In the genomic region with DNA sequence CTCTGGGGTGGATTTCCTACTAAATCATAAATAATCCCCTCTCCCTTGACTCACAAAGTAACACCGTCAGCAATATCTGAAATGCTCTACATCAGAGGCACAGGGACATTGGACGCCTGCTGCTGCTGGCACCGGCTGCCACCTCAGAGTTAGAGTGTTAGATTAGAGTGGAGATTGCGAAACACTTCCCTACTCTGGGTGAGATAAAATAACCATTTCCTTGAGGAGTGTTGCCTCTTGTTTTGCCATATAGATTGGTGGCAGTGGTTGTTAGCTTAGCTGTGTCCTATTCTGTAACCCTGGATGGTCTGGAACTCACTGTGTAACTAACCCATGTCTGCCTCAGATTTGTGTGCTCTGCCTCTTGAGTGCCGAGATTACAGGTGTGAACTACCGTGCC, we compare ENCODE assay signal across 26 mouse cellular contexts. TPM values are rescaled to one million over a fixed set of nuclear protein-coding genes. Genes with fewer than 3 reads are reported as not detected.
DNase-seq lines count a peak whose midpoint lies in the region; ATAC-seq and TF ChIP-seq lines count a peak whose summit lies in the region.
"Had no signal": no experiment of that assay in that cellular context is flagged by ENCODE, and none has a peak within 500 bp of the region (broad histone marks: within the 10 kb centered on the region; RNA-seq: fewer than 3 reads in every experiment).

No protein-coding gene starts in this region.

- H3K4me1 ChIP-seq in heart, embryonic 12.5 days (replicated peaks): peaks cover 64% of the 10 kb centered on the region
- peaks cover 18% of the 10 kb centered on the region for H3K4me1 ChIP-seq in intestine, embryonic 16.5 days (ENCODE audit: control insufficient read depth, insufficient read depth, low read length)

- 53% methylated on average over 6 of the region's 6 CpGs for WGBS in heart, embryonic 12.5 days
- 61% methylated on average over 6 of the region's 6 CpGs for WGBS in intestine, embryonic 16.5 days

- no peaks in the 10 kb centered on the region for H3K27me3 ChIP-seq in heart, embryonic 12.5 days (replicated peaks)
- H3K27me3 ChIP-seq in C2C12 (ENCODE audit: control insufficient read depth, insufficient read depth, insufficient read length): no peaks in the 10 kb centered on the region
- no peaks in the 10 kb centered on the region for H3K27me3 ChIP-seq in intestine, embryonic 16.5 days (replicated peaks; ENCODE audit: control insufficient read depth, insufficient read depth, low read length)
- H3K27me3 ChIP-seq: CH12.LX; forebrain, embryonic 13.5 days; hindbrain, embryonic 12.5 days; limb, embryonic 13.5 days; liver, embryonic 13.5 days; midbrain, embryonic 12.5 days; neural tube, embryonic 13.5 days had no signal

- H3K27ac ChIP-seq in heart, embryonic 12.5 days (ENCODE audit: poor library complexity, severe bottlenecking): 0 out of 2 replicates have a peak overlapping the region, but pooled peaks have one; percentile 4
- no peak overlapping the region for H3K27ac ChIP-seq in intestine, embryonic 16.5 days (ENCODE audit: low read length)
- H3K27ac ChIP-seq: embryonic facial prominence, embryonic 10.5 days; forebrain, embryonic 13.5 days; hindbrain, embryonic 12.5 days; limb, embryonic 13.5 days; liver, embryonic 13.5 days; macrophage; midbrain, embryonic 12.5 days; neural tube, embryonic 13.5 days had no signal

- no peak for TF ChIP-seq CTCF in C2C12 (IDR thresholded peaks at IDR 0.05; ENCODE audit: control insufficient read depth, insufficient read depth, insufficient read length)

- peaks cover 46% of the 10 kb centered on the region for H3K36me3 ChIP-seq in heart, embryonic 12.5 days
- no peaks in the 10 kb centered on the region for H3K36me3 ChIP-seq in C2C12 (ENCODE audit: control insufficient read depth, insufficient read depth)
- H3K36me3 ChIP-seq in intestine, embryonic 16.5 days (ENCODE audit: control insufficient read depth, insufficient read depth, low read length): peaks cover 3% of the 10 kb centered on the region; the same call in 1 of the 2 replicates

- no peak for DNase-seq in heart, postnatal 4 days
- DNase-seq in gastrocnemius, postnatal 25 days: no peak
- no peak for DNase-seq in layer of hippocampus, postnatal 14 days (ENCODE audit: low spot score in 2 of 2)
- DNase-seq in gastrocnemius, postnatal 14 days: no peak
- DNase-seq: cerebellum, adult 2 months; cerebellum, postnatal 36 days; gastrocnemius, postnatal 36 days; kidney, postnatal 36 days; layer of hippocampus, adult 9-11 months; liver, embryonic 13.5 days; thymus, adult 18-20 months had no signal

- no peaks in the 10 kb centered on the region for H3K9me3 ChIP-seq in heart, embryonic 12.5 days (replicated peaks)
- no peaks in the 10 kb centered on the region for H3K9me3 ChIP-seq in intestine, embryonic 16.5 days (ENCODE audit: control insufficient read depth, low read length)
- H3K9me3 ChIP-seq: embryonic facial prominence, embryonic 10.5 days; forebrain, embryonic 13.5 days; hindbrain, embryonic 12.5 days; limb, embryonic 13.5 days; liver, embryonic 13.5 days; midbrain, embryonic 12.5 days; neural tube, embryonic 13.5 days had no signal

- no peaks in the 10 kb centered on the region for H3K79me2 ChIP-seq in C2C12 (ENCODE audit: control insufficient read depth, insufficient read depth)

- H3ac ChIP-seq in C2C12 (ENCODE audit: control insufficient read depth, insufficient read length, low read depth): no peak overlapping the region

- no peaks in the 10 kb centered on the region for H3K79me3 ChIP-seq in C2C12 (ENCODE audit: low read depth)

- H3K4me2 ChIP-seq in heart, embryonic 12.5 days: no peak overlapping the region
- no peak overlapping the region for H3K4me2 ChIP-seq in intestine, embryonic 16.5 days (ENCODE audit: low read depth, low read length)
- H3K4me2 ChIP-seq: forebrain, embryonic 13.5 days; hindbrain, embryonic 12.5 days; limb, embryonic 13.5 days; liver, embryonic 13.5 days; midbrain, embryonic 12.5 days; neural tube, embryonic 13.5 days had no signal

- H3K4me3 ChIP-seq in heart, embryonic 12.5 days: no peak overlapping the region
- H3K4me3 ChIP-seq in C2C12 (ENCODE audit: insufficient read depth, poor library complexity, severe bottlenecking): no peak overlapping the region
- H3K4me3 ChIP-seq in intestine, embryonic 16.5 days (ENCODE audit: low read length): no peak overlapping the region
- H3K4me3 ChIP-seq: embryonic facial prominence, embryonic 10.5 days; forebrain, embryonic 13.5 days; hindbrain, embryonic 12.5 days; limb, embryonic 13.5 days; liver, embryonic 13.5 days; midbrain, embryonic 12.5 days; neural tube, embryonic 13.5 days had no signal

- ATAC-seq in heart, embryonic 12.5 days (ENCODE audit: insufficient number of reproducible peaks, low FRiP score): no peak
- ATAC-seq in intestine, embryonic 16.5 days: peak; percentile 67
- ATAC-seq in megakaryocyte, adult 5-6 weeks (ENCODE audit: poor library complexity, severe bottlenecking): peak; percentile 18; the same call in 1 of the 2 replicates
- ATAC-seq: forebrain, embryonic 13.5 days had no signal

- no peak overlapping the region for H3K9ac ChIP-seq in heart, embryonic 12.5 days
- H3K9ac ChIP-seq in intestine, embryonic 16.5 days (ENCODE audit: low read depth, low read length): no peak overlapping the region
- H3K9ac ChIP-seq: forebrain, embryonic 13.5 days; hindbrain, embryonic 12.5 days; limb, embryonic 13.5 days; liver, embryonic 13.5 days; midbrain, embryonic 12.5 days; neural tube, embryonic 13.5 days had no signal

- intact Hi-C loops in gastrocnemius, postnatal 14 days (cut with DNase I; ENCODE audit: low total_unique reads): no loop called here

TF ChIP-seq in C2C12, 6 proteins besides CTCF, POLR2A, EP300 and RAD21:
- TF ChIP-seq MYOG (IDR thresholded peaks at IDR 0.05; ENCODE audit: control insufficient read depth, extremely low read depth, insufficient read length) (no peak), CEBPB (IDR thresholded peaks at IDR 0.05; ENCODE audit: low read depth) (peak; percentile 70)

RNA-seq across cellular contexts. Expression of a gene that starts 22.7 kb away (rescaled TPM):
- polyA plus RNA-seq in heart, embryonic 12.5 days (2016; fragmentation: Nextera tagmentation; extraction: Ambion mirVana): 0.20 TPM in 1 of 2 replicates, not detected in the other
- total RNA-seq in heart, postnatal 4 days (2021): 10 to 100 TPM; 13.0 to 16.1 TPM
- not detected for polyA plus RNA-seq in C2C12 (2012; fragmentation: generic; extraction: Trizol)
- 1.7 TPM in 2 replicates for polyA plus RNA-seq in intestine, embryonic 16.5 days (2015; fragmentation: Nextera tagmentation; extraction: Ambion mirVana)
- total RNA-seq in megakaryocyte, adult 5-6 weeks (2015): not detected in 2 replicates
- not detected in 2 replicates for total RNA-seq in megakaryocyte, adult 5-6 weeks (2017)
- total RNA-seq in gastrocnemius, postnatal 25 days (2021): 10 to 100 TPM; 19.2 to 23.5 TPM
- under 1 TPM in 1 of 2 experiments, not detected in 1; 0.23 TPM for total RNA-seq in layer of hippocampus, postnatal 14 days (2021)
- total RNA-seq in gastrocnemius, postnatal 14 days (2021): 10 to 100 TPM; 32.0 to 41.9 TPM
- total RNA-seq: CH12.LX; MEL; monocyte, adult 5-6 weeks had no signal
- polyA plus RNA-seq: kidney, embryonic 14.5 days; macrophage had no signal

RNA-seq across cellular contexts. Expression of a gene that starts 39.2 kb away (rescaled TPM):
- polyA plus RNA-seq in heart, embryonic 12.5 days (2016; fragmentation: Nextera tagmentation; extraction: Ambion mirVana): 29.5 and 31.4 TPM in 2 replicates
- 10 to 100 TPM; 48.0 to 50.8 TPM for total RNA-seq in heart, postnatal 4 days (2021)
- polyA plus RNA-seq in C2C12 (2012; fragmentation: generic; extraction: Trizol): 9.8 TPM
- polyA plus RNA-seq in intestine, embryonic 16.5 days (2015; fragmentation: Nextera tagmentation; extraction: Ambion mirVana): 20.0 and 21.2 TPM in 2 replicates
- total RNA-seq in megakaryocyte, adult 5-6 weeks (2015): 6.1 and 7.5 TPM in 2 replicates
- total RNA-seq in megakaryocyte, adult 5-6 weeks (2017): 11.4 and 12.0 TPM in 2 replicates
- total RNA-seq in gastrocnemius, postnatal 25 days (2021): 10 to 100 TPM; 30.4 to 31.2 TPM
- total RNA-seq in layer of hippocampus, postnatal 14 days (2021): 10 to 100 TPM; 29.2 to 29.5 TPM
- 10 to 100 TPM; 26.2 to 28.4 TPM for total RNA-seq in gastrocnemius, postnatal 14 days (2021)

Comparison
In these comparisons a context has a peak if more than half of its experiments do, and no peak if none do; other contexts are left out.
1. RNA of a gene that starts 22.7 kb away (total RNA-seq): 32.0 to 41.9 TPM in gastrocnemius, postnatal 14 days, 19.2 to 23.5 TPM in gastrocnemius, postnatal 25 days and 13.0 to 16.1 TPM in heart, postnatal 4 days; 0.23 TPM in layer of hippocampus, postnatal 14 days and not detected in megakaryocyte, adult 5-6 weeks; every median in the first group is over 10 times any median in the second.